ENCODE assay signal across 22 mouse cellular contexts in the genomic region with DNA sequence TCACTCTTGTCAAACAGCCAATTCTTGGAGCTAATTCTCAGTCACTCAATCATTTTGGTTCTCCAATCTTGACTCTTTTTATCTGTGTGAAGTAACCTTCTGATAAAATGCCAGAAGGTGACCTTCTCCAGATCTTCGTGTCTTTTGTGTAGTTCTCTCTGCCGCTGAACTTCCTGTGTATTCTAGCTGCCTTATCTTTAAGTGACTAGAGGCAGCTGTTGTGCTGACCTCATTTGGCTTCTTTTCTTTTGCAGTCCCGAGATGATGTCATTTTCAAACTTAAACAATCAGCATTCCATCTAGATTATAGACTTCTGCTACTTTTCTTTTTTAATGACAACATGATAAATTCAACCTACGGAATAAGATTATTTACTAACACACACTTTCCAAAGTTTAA.
DNase-seq lines count a peak whose midpoint lies in the region; ATAC-seq and TF ChIP-seq lines count a peak whose summit lies in the region.
"Had no signal": no experiment of that assay in that cellular context is flagged by ENCODE, and none has a peak within 500 bp of the region (broad histone marks: within the 10 kb centered on the region; RNA-seq: fewer than 3 reads in every experiment).

No protein-coding gene starts in this region.

- no peaks in the 10 kb centered on the region for H3K9me3 ChIP-seq in embryonic facial prominence, embryonic 14.5 days (ENCODE audit: control insufficient read depth, low read length)
- no peaks in the 10 kb centered on the region for H3K9me3 ChIP-seq in embryonic facial prominence, embryonic 10.5 days
- no peaks in the 10 kb centered on the region for H3K9me3 ChIP-seq in heart, postnatal 0 days (replicated peaks; ENCODE audit: control insufficient read depth, low read length)
- no peaks in the 10 kb centered on the region for H3K9me3 ChIP-seq in hindbrain, embryonic 13.5 days
- H3K9me3 ChIP-seq: embryonic facial prominence, embryonic 13.5 days; forebrain, embryonic 13.5 days; heart, embryonic 15.5 days had no signal

- H3K9ac ChIP-seq in embryonic facial prominence, embryonic 14.5 days (ENCODE audit: low read depth, low read length) = no peak overlapping the region
- no peak overlapping the region for H3K9ac ChIP-seq in heart, postnatal 0 days (replicated peaks; ENCODE audit: low read depth, low read length)
- H3K9ac ChIP-seq in liver, adult 2 months (ENCODE audit: low read depth, low read length) = no peak overlapping the region
- H3K9ac ChIP-seq in hindbrain, embryonic 13.5 days = no peak overlapping the region
- H3K9ac ChIP-seq: embryonic facial prominence, embryonic 13.5 days; forebrain, embryonic 13.5 days; forebrain, postnatal 0 days; heart, embryonic 15.5 days had no signal

- no peak overlapping the region for H3K4me2 ChIP-seq in embryonic facial prominence, embryonic 14.5 days (ENCODE audit: low read depth, low read length)
- H3K4me2 ChIP-seq in heart, postnatal 0 days (ENCODE audit: low read depth, low read length) = no peak overlapping the region
- no peak overlapping the region for H3K4me2 ChIP-seq in hindbrain, embryonic 13.5 days
- H3K4me2 ChIP-seq: embryonic facial prominence, embryonic 13.5 days; forebrain, embryonic 13.5 days; heart, embryonic 15.5 days had no signal

- H3K4me3 ChIP-seq in embryonic facial prominence, embryonic 14.5 days (ENCODE audit: low read depth, low read length) = no peak overlapping the region
- H3K4me3 ChIP-seq in embryonic facial prominence, embryonic 10.5 days = no peak overlapping the region
- no peak overlapping the region for H3K4me3 ChIP-seq in heart, postnatal 0 days (ENCODE audit: low read depth, low read length)
- H3K4me3 ChIP-seq in liver, adult 2 months (ENCODE audit: insufficient read depth, low read depth, low read length) = no peak overlapping the region
- no peak overlapping the region for H3K4me3 ChIP-seq in hindbrain, embryonic 13.5 days
- H3K4me3 ChIP-seq: embryonic facial prominence, embryonic 13.5 days; forebrain, embryonic 13.5 days; heart, embryonic 15.5 days had no signal

- no peak for ATAC-seq in embryonic facial prominence, embryonic 14.5 days (ENCODE audit: low read depth)
- peak; percentile 39; the same call in 1 of the 2 replicates for ATAC-seq in heart, postnatal 0 days (ENCODE audit: insufficient read depth, low read depth)
- no peak for ATAC-seq in hindbrain, embryonic 13.5 days (ENCODE audit: low FRiP score)
- ATAC-seq: activated CD4-positive, CD25-positive, alpha-beta regulatory T cell, adult 4 months; forebrain, embryonic 13.5 days; forebrain, postnatal 0 days; hindbrain, embryonic 16.5 days; inflammation-experienced regulatory T-cells, adult 6 months; intestine, postnatal 0 days; Patski had no signal

- WGBS in embryonic facial prominence, embryonic 14.5 days = 65% methylated on average over 4 of the region's 4 CpGs
- 80% methylated on average over 4 of the region's 4 CpGs for WGBS in embryonic facial prominence, embryonic 10.5 days
- WGBS in heart, postnatal 0 days = 8% methylated on average over 4 of the region's 4 CpGs
- 45% methylated on average over 4 of the region's 4 CpGs for WGBS in liver, adult 2 months
- 86% methylated on average over 4 of the region's 4 CpGs for WGBS in hindbrain, embryonic 13.5 days

- intact Hi-C loops in heart, postnatal 36 days (cut with DNase I) = no loop called here

- H3K27ac ChIP-seq in embryonic facial prominence, embryonic 14.5 days (replicated peaks; ENCODE audit: low read depth, low read length) = no peak overlapping the region
- H3K27ac ChIP-seq in embryonic facial prominence, embryonic 10.5 days (replicated peaks) = no peak overlapping the region
- H3K27ac ChIP-seq in heart, postnatal 0 days (ENCODE audit: low read depth) = no peak overlapping the region
- no peak overlapping the region for H3K27ac ChIP-seq in liver, adult 2 months (replicated peaks; ENCODE audit: insufficient read depth, low read depth, low read length)
- H3K27ac ChIP-seq in hindbrain, embryonic 13.5 days = no peak overlapping the region
- H3K27ac ChIP-seq: embryonic facial prominence, embryonic 13.5 days; forebrain, embryonic 13.5 days; heart, embryonic 15.5 days had no signal

- TF ChIP-seq EP300 in heart, postnatal 0 days (IDR thresholded peaks at IDR 0.05; ENCODE audit: low read depth) = no peak

- DNase-seq in embryonic facial prominence, embryonic 14.5 days (ENCODE audit: low spot score) = peak; percentile 10
- DNase-seq in embryonic facial prominence, embryonic 10.5 days (ENCODE audit: low spot score) = no peak
- DNase-seq in heart, postnatal 0 days (ENCODE audit: low spot score) = no peak
- DNase-seq in heart, postnatal 36 days = no peak
- DNase-seq in liver, adult 2 months (ENCODE audit: extremely low read depth, low read depth, low spot score) = peak; percentile 2
- no peak for DNase-seq in liver
- DNase-seq: adrenal gland, postnatal 14 days; cerebellum, adult 11-12 months; cerebellum, adult 9-10 months; cerebellum, postnatal 25 days; forebrain, postnatal 0 days; gastrocnemius, postnatal 14 days had no signal

- no peaks in the 10 kb centered on the region for H3K36me3 ChIP-seq in embryonic facial prominence, embryonic 14.5 days (ENCODE audit: control insufficient read depth, insufficient read depth, low read length)
- no peaks in the 10 kb centered on the region for H3K36me3 ChIP-seq in embryonic facial prominence, embryonic 10.5 days (replicated peaks)
- no peaks in the 10 kb centered on the region for H3K36me3 ChIP-seq in heart, postnatal 0 days (replicated peaks; ENCODE audit: control insufficient read depth, insufficient read depth, low read length)
- H3K36me3 ChIP-seq in liver, adult 2 months (ENCODE audit: control insufficient read depth, insufficient read depth, low read length) = no peaks in the 10 kb centered on the region
- no peaks in the 10 kb centered on the region for H3K36me3 ChIP-seq in hindbrain, embryonic 13.5 days
- H3K36me3 ChIP-seq: embryonic facial prominence, embryonic 13.5 days; heart, embryonic 15.5 days had no signal

- TF ChIP-seq POLR2A in liver, adult 2 months (IDR thresholded peaks at IDR 0.05; ENCODE audit: extremely low read depth, insufficient read depth, low read length) = no peak

- H3K27me3 ChIP-seq in embryonic facial prominence, embryonic 14.5 days (replicated peaks; ENCODE audit: control insufficient read depth, insufficient read depth, low read length) = no peaks in the 10 kb centered on the region
- no peaks in the 10 kb centered on the region for H3K27me3 ChIP-seq in embryonic facial prominence, embryonic 10.5 days (replicated peaks; ENCODE audit: low read depth, poor library complexity, severe bottlenecking)
- H3K27me3 ChIP-seq in heart, postnatal 0 days (ENCODE audit: control insufficient read depth, insufficient read depth, low read length) = no peaks in the 10 kb centered on the region
- no peaks in the 10 kb centered on the region for H3K27me3 ChIP-seq in liver, adult 2 months (ENCODE audit: control insufficient read depth, insufficient read depth, low read length)
- no peaks in the 10 kb centered on the region for H3K27me3 ChIP-seq in hindbrain, embryonic 13.5 days
- H3K27me3 ChIP-seq: CH12.LX; embryonic facial prominence, embryonic 13.5 days; forebrain, embryonic 13.5 days; heart, embryonic 15.5 days; Patski had no signal

- no peaks in the 10 kb centered on the region for H3K79me2 ChIP-seq in liver, adult 2 months (ENCODE audit: control insufficient read depth, insufficient read depth, low read length)

- TF ChIP-seq CTCF in heart, postnatal 0 days (IDR thresholded peaks at IDR 0.05; ENCODE audit: low read depth) = no peak
- TF ChIP-seq CTCF in liver, adult 2 months (IDR thresholded peaks at IDR 0.05; ENCODE audit: low read depth, low read length) = no peak

- H3K4me1 ChIP-seq in embryonic facial prominence, embryonic 14.5 days (ENCODE audit: control insufficient read depth, insufficient read depth, low read length) = no peaks in the 10 kb centered on the region
- no peaks in the 10 kb centered on the region for H3K4me1 ChIP-seq in embryonic facial prominence, embryonic 10.5 days
- no peaks in the 10 kb centered on the region for H3K4me1 ChIP-seq in heart, postnatal 0 days (ENCODE audit: control insufficient read depth, insufficient read depth)
- no peaks in the 10 kb centered on the region for H3K4me1 ChIP-seq in liver, adult 2 months (ENCODE audit: control insufficient read depth, insufficient read depth, low read length)
- H3K4me1 ChIP-seq in hindbrain, embryonic 13.5 days (replicated peaks) = no peaks in the 10 kb centered on the region
- H3K4me1 ChIP-seq: embryonic facial prominence, embryonic 13.5 days; forebrain, embryonic 13.5 days; heart, embryonic 15.5 days had no signal

Comparison
In these comparisons a context has a peak if more than half of its experiments do, and no peak if none do; other contexts are left out.
1. DNase-seq: peak in embryonic facial prominence, embryonic 14.5 days (single experiment) and liver, adult 2 months (single experiment); none in embryonic facial prominence, embryonic 10.5 days (single experiment), heart, postnatal 0 days (single experiment), heart, postnatal 36 days (0 of 2) and liver (single experiment).